Mouse (Mus musculus): ENCODE measurements around the gene Spint3. TPM values are rescaled to one million over a fixed set of nuclear protein-coding genes. Genes with fewer than 3 reads are reported as not detected.

The Spint3 gene
- total RNA-seq, 1 experiment from 2014 or later = not detected

GRCm38 (mm10) chr2:164560106-164560505 is 13.2 kb downstream of the Spint3 start:
- no peak for ATAC-seq (replicated peaks in 1 of 2; ENCODE audit: insufficient read depth in 1 of 2, low FRiP score in 2 of 2, low TSS enrichment in 1 of 2, low read depth in 1 of 2, poor library complexity in 2 of 2, severe bottlenecking in 2 of 2)

GRCm38 (mm10) chr2:164558991-164559645 is 14.1 kb downstream of the Spint3 start:
- ATAC-seq (replicated peaks in 1 of 2; ENCODE audit: insufficient read depth in 1 of 2, low FRiP score in 2 of 2, low TSS enrichment in 1 of 2, low read depth in 1 of 2, poor library complexity in 2 of 2, severe bottlenecking in 2 of 2) = peak; percentile 37 to 50; a peak in 3 of 4 replicates

- no peak for ATAC-seq (replicated peaks in 1 of 2; ENCODE audit: insufficient read depth in 1 of 2, low FRiP score in 2 of 2, low TSS enrichment in 1 of 2, low read depth in 1 of 2, poor library complexity in 2 of 2, severe bottlenecking in 2 of 2)
These were observed 14.8 kb downstream of the Spint3 start for GRCm38 (mm10) chr2:164558426-164558825.

DNA sequence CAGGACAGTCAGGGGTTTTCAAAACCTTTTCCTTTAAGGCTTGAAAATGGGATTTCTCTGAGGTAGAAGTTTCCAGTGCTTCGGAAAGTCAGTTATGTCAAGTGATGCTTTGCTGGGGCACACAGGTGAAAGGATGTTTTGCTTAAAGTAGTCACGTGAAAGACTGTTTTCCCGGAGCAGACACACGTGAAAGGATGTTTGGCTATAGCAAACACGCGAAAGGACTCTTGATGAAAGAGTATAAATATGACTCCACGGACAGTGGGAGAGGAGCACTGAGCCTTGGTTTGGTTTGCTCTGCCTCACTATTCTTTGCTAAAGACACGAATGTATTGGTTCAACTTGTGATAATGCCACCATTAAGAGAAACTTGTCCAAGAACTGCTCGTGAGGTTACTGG is 21.8 kb downstream of the Spint3 start:
- ATAC-seq (replicated peaks in 1 of 2; ENCODE audit: insufficient read depth in 1 of 2, low FRiP score in 2 of 2, low TSS enrichment in 1 of 2, low read depth in 1 of 2, poor library complexity in 2 of 2, severe bottlenecking in 2 of 2) = no peak

DNA sequence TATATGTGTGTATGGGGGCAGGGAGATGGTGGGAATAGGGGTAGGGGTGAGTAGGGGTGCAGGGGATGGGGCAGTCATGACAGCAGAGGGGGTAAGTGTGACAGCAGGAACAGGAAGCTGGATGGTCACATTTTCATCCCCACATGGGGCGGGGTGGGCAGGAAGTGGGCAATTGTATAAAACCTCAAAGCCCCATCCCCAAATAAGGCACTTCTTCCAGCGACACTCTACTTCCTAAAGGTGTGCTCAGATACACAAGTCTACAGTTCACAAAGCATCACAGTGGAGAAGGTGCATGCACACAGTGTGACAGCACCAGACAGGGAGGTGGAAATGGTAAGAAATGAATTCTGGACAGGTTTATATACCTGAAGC is 22.4 kb downstream of the Spint3 start:
- ATAC-seq (replicated peaks in 1 of 2; ENCODE audit: insufficient read depth in 1 of 2, low FRiP score in 2 of 2, low TSS enrichment in 1 of 2, low read depth in 1 of 2, poor library complexity in 2 of 2, severe bottlenecking in 2 of 2) = 0 out of 4 replicates have a peak, but pooled peaks of 1 of the 2 experiments have one; percentile 17

DNA sequence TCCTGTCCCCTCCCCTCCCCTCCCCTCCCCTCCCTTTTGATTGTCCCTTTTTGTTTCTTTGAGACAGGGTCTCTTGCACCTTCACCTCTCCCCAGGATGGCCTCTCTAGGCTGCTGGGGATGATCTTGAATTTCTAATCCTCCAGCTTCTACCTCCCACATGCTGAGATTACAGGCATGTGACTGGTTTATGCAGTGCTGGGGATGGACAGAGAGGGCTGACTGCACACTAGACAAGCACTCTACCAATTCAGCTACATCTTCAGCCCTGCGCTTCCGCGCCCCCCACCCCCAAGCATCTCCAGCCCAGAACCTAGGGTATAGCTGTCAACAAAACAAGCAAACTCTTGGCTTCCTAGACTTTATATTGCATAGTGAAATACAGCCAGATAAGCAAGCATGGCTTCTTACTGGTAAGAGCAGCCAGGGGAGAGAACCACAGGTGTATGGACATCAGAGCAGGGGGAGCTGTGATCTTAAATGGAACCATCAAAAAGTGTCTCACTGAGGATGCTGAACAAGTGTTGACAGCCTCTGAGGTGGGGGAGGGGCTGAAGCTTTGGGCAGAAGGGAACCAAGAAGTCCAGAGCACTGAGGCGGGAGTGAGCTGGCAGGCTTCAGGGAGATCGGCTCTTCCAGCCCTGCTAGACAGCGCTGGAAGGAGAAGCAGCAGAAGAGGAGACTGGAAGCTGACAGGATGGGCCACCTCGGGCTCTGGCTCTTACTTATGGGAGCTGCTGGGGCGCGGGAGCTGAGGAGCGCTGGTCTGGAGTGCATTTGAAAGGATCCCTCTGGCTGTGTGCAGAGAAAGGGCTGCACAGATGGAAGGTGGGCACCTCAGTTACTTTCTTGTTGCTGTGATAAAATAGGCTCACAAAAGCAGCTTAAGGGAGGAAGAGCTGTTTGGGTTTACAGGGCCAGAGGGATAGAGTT is 23.0 kb downstream of the Spint3 start:
- ATAC-seq (replicated peaks in 1 of 2; ENCODE audit: insufficient read depth in 1 of 2, low FRiP score in 2 of 2, low TSS enrichment in 1 of 2, low read depth in 1 of 2, poor library complexity in 2 of 2, severe bottlenecking in 2 of 2) = no peak

DNA sequence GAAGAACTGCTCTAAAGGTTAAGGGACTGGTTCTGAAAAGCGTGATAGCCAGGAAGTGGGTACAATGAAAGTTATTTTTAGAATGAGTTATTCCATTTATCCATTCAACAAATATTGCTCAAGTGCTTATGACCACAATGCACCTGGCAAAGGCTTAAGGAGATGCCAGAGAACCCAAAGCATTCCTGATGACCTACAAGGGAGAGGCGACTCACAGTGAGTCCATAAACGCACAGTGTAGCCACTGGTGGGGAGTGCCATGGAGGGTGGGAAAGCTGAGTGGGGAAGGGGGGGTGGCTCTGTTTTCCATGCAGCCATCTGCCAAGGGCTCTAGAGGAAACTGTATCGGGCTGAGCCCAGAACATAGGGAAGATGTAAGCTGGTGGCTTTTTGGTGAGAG is 23.9 kb downstream of the Spint3 start:
- no peak for ATAC-seq (replicated peaks in 1 of 2; ENCODE audit: insufficient read depth in 1 of 2, low FRiP score in 2 of 2, low TSS enrichment in 1 of 2, low read depth in 1 of 2, poor library complexity in 2 of 2, severe bottlenecking in 2 of 2)

DNA sequence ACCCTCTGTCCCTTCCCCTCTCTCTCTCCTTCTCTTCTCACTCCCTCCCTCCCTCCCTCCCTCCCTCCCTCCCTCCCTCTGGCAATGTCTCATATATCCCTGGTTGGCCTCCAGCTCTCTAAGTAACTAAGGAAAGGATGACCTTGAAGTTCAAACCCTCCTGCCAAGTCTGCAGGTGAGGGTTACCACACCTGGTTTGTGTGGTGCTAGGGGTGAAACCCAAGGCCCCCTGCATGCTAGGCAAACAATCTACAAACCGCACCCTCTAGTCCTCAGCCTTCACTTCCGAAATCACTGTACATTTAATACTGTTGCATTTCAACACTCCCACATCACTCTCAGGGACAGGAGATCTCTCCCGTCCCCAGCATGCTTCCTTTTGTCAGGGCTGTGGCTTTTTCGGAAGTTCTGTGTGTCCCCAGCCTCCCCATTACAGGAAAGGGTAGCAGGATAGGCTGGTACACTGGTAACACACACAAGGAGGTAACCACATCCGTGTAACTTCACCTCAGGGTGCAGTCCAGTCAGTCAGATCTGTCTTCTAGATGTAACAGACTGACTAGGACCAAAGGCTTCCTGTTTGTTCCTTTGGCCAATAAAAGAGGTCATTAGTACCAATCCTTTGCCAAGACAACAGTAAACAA is 28.7 kb downstream of the Spint3 start:
- ATAC-seq (replicated peaks in 1 of 2; ENCODE audit: insufficient read depth in 1 of 2, low FRiP score in 2 of 2, low TSS enrichment in 1 of 2, low read depth in 1 of 2, poor library complexity in 2 of 2, severe bottlenecking in 2 of 2) = peak; percentile 93 to 96

DNA sequence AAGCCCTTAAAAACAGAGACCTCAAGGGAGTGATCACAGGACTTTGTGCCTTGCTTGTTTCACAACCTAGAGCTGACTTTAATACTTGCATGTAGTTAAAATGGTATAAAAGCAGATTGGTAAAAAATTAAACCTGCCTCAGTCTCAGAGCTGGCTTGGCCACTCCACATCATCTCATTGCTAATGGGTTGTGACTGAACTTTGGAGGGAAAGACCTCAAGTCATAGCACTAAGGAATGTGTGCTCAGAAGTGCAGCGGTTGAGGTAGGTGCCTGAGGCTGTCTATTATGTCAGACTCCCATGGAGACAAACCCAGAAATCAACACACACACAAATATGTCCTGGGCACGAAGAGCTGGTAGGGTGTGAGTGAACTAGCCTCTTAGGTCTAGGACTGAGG is 29.5 kb downstream of the Spint3 start:
- no peak for ATAC-seq (replicated peaks in 1 of 2; ENCODE audit: insufficient read depth in 1 of 2, low FRiP score in 2 of 2, low TSS enrichment in 1 of 2, low read depth in 1 of 2, poor library complexity in 2 of 2, severe bottlenecking in 2 of 2)

- ATAC-seq (replicated peaks in 1 of 2; ENCODE audit: insufficient read depth in 1 of 2, low FRiP score in 2 of 2, low TSS enrichment in 1 of 2, low read depth in 1 of 2, poor library complexity in 2 of 2, severe bottlenecking in 2 of 2) = no peak
These were observed 30.7 kb downstream of the Spint3 start for GRCm38 (mm10) chr2:164542598-164542997.

DNA sequence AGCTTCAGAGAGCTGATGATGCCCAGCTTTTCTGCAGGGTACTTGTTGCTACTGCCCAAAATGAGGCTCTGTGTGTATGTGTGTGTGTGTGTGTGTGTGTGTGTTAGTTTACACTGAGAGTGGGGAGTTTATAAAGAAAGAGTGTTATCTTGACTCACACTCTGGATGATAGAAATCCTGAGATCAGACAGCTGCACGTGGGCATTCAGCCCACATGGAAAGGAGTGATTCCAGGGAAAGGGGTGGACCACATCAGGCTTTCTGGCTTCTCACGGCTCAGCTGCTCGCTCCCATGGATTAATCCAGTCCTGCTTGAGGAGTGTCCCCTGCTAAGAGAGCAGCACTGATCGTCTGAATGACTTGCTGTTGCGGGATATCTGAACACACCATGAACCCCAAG is 31.1 kb downstream of the Spint3 start:
- no peak for ATAC-seq (replicated peaks in 1 of 2; ENCODE audit: insufficient read depth in 1 of 2, low FRiP score in 2 of 2, low TSS enrichment in 1 of 2, low read depth in 1 of 2, poor library complexity in 2 of 2, severe bottlenecking in 2 of 2)

- peak in 1 of 2 experiments; percentile 33; a peak in 1 of 4 replicates for ATAC-seq (replicated peaks in 1 of 2; ENCODE audit: insufficient read depth in 1 of 2, low FRiP score in 2 of 2, low TSS enrichment in 1 of 2, low read depth in 1 of 2, poor library complexity in 2 of 2, severe bottlenecking in 2 of 2)
These were observed 32.4 kb downstream of the Spint3 start for GRCm38 (mm10) chr2:164540652-164541427.

DNA sequence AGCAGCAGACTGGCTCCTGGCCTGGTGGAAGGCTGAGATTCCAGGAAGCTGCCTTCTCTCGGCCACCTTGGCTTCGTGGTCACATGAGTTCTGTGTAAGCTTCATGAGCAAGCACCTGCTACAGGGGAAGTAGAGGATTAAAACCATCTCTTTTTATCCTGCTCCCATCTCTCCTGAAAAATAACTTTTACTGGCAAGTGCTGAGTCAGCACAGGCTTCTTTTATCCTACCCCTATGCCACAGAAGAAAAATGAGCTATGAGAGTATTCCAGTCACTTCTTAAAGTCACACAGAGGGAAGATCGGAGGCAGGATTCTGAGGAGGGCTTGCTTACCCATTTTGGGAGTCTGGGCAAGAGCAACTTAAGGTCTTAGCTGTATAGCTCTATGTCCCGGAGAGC is 36.3 kb downstream of the Spint3 start:
- ATAC-seq (replicated peaks in 1 of 2; ENCODE audit: insufficient read depth in 1 of 2, low FRiP score in 2 of 2, low TSS enrichment in 1 of 2, low read depth in 1 of 2, poor library complexity in 2 of 2, severe bottlenecking in 2 of 2) = no peak

GRCm38 (mm10) chr2:164534315-164534714 is 38.9 kb downstream of the Spint3 start:
- ATAC-seq (replicated peaks in 1 of 2; ENCODE audit: insufficient read depth in 1 of 2, low FRiP score in 2 of 2, low TSS enrichment in 1 of 2, low read depth in 1 of 2, poor library complexity in 2 of 2, severe bottlenecking in 2 of 2) = no peak

DNA sequence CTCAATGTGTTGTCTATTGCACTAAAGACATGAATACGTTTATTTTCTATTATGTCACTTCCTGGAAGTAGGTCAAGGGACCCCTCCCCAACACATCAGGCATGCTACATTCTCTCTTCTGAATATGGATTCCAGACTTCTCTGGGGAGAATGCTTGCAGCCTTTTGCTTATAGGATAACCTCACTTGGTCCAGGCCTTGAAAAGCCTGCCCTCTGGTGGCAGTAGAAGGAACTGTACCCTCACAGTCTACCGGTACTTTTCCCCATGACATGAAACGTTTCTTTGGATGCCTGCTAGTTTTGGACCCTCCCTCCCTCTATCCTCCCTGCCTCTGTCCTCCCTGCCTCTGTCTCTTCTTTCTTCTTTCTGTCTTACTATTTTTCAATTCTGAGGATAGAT is 42.1 kb downstream of the Spint3 start:
- peak; percentile 70 to 71 for ATAC-seq (replicated peaks in 1 of 2; ENCODE audit: insufficient read depth in 1 of 2, low FRiP score in 2 of 2, low TSS enrichment in 1 of 2, low read depth in 1 of 2, poor library complexity in 2 of 2, severe bottlenecking in 2 of 2)

GRCm38 (mm10) chr2:164528557-164528956 is 44.7 kb downstream of the Spint3 start:
- no peak for ATAC-seq (replicated peaks in 1 of 2; ENCODE audit: insufficient read depth in 1 of 2, low FRiP score in 2 of 2, low TSS enrichment in 1 of 2, low read depth in 1 of 2, poor library complexity in 2 of 2, severe bottlenecking in 2 of 2)

DNA sequence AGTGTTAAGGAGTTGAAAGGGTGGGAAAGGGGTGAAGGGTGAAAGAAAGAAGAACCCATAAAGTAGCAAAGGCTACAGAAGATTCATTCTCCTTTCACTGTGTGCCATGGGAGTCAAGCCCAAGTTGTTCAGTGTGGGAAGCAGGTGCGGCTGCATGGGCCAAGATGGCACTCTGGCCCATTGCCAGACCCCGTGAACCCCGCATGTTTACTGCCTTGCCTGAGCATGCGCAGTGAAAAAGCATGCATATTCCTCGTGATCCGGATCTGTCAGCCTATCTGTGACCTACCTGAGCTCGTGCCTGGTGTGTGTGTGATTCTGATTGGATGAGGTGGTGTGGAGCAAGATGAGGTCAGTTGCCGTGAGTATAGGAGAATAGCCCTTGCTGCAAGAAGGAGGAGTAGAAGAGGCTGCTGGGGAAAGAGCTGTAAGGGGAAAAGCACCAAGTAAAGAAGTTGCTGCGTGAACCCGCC is 49.9 kb downstream of the Spint3 start:
- no peak for ATAC-seq (replicated peaks in 1 of 2; ENCODE audit: insufficient read depth in 1 of 2, low FRiP score in 2 of 2, low TSS enrichment in 1 of 2, low read depth in 1 of 2, poor library complexity in 2 of 2, severe bottlenecking in 2 of 2)
